10 mouse cellular contexts compared by ENCODE assay signal in genomic region chr12:107812549-107813335, GRCm38 (mm10).
DNase-seq lines count a peak whose midpoint lies in the region; ATAC-seq and TF ChIP-seq lines count a peak whose summit lies in the region.
"Had no signal": no experiment of that assay in that cellular context is flagged by ENCODE, and none has a peak within 500 bp of the region (broad histone marks: within the 10 kb centered on the region; RNA-seq: fewer than 3 reads in every experiment).

No protein-coding gene starts in this region.

- H3K4me2 ChIP-seq in lung, embryonic 15.5 days = no peak overlapping the region
- H3K4me2 ChIP-seq in neural tube, embryonic 15.5 days = no peak overlapping the region
- H3K4me2 ChIP-seq: midbrain, embryonic 12.5 days had no signal

- DNase-seq in adrenal gland, adult 8-10 months = peak; percentile 38
- no peak for DNase-seq in adrenal gland, adult 18-20 months (ENCODE audit: low spot score in 2 of 2)
- DNase-seq in lung, adult 2 months = no peak
- no peak for DNase-seq in testis, postnatal 14 days (ENCODE audit: low spot score)
- DNase-seq in liver = no peak
- DNase-seq: kidney, postnatal 25 days had no signal

- WGBS in lung, embryonic 15.5 days = 59% methylated on average over 14 of the region's 14 CpGs
- WGBS in lung, adult 2 months = 55% methylated on average over 14 of the region's 14 CpGs
- 52% methylated on average over 14 of the region's 14 CpGs for WGBS in neural tube, embryonic 15.5 days

- H3K4me1 ChIP-seq in lung, embryonic 15.5 days = peaks cover 8% of the 10 kb centered on the region
- no peaks in the 10 kb centered on the region for H3K4me1 ChIP-seq in lung, adult 2 months (ENCODE audit: control insufficient read depth, insufficient read depth, low read length)
- peaks cover 7% of the 10 kb centered on the region for H3K4me1 ChIP-seq in embryonic fibroblast, embryonic 13.5 days (ENCODE audit: control insufficient read depth, insufficient read depth, low read length)
- H3K4me1 ChIP-seq in neural tube, embryonic 15.5 days = peaks cover 14% of the 10 kb centered on the region

- no peak overlapping the region for H3K4me3 ChIP-seq in lung, embryonic 15.5 days
- H3K4me3 ChIP-seq in lung, adult 2 months (replicated peaks; ENCODE audit: extremely low read depth, low read depth, low read length) = no peak overlapping the region
- H3K4me3 ChIP-seq in embryonic fibroblast, embryonic 13.5 days (ENCODE audit: insufficient read depth, low read length) = no peak overlapping the region
- no peak overlapping the region for H3K4me3 ChIP-seq in neural tube, embryonic 15.5 days (replicated peaks)
- H3K4me3 ChIP-seq: midbrain, embryonic 12.5 days had no signal

- TF ChIP-seq POLR2A in lung, adult 2 months (IDR thresholded peaks at IDR 0.05; ENCODE audit: borderline replicate concordance, extremely low read depth, low read depth, low read length) = no peak
- TF ChIP-seq POLR2A in embryonic fibroblast, embryonic 13.5 days (IDR thresholded peaks at IDR 0.05; ENCODE audit: low read depth, low read length) = no peak

- H3K9ac ChIP-seq in lung, embryonic 15.5 days = no peak overlapping the region
- no peak overlapping the region for H3K9ac ChIP-seq in neural tube, embryonic 15.5 days (replicated peaks)
- H3K9ac ChIP-seq: midbrain, embryonic 12.5 days had no signal

- H3K27ac ChIP-seq in lung, embryonic 15.5 days = 0 out of 2 replicates have a peak overlapping the region, but pooled peaks have one; percentile 34
- peak overlapping the region; percentile 31; the same call in 1 of the 2 replicates for H3K27ac ChIP-seq in embryonic fibroblast, embryonic 13.5 days (ENCODE audit: insufficient read depth, low read length)
- H3K27ac ChIP-seq in neural tube, embryonic 15.5 days (replicated peaks) = peak overlapping the region; percentile 18; the same call in 1 of the 2 replicates
- H3K27ac ChIP-seq: midbrain, embryonic 12.5 days had no signal

- no peaks in the 10 kb centered on the region for H3K36me3 ChIP-seq in lung, embryonic 15.5 days
- H3K36me3 ChIP-seq in neural tube, embryonic 15.5 days = no peaks in the 10 kb centered on the region
- H3K36me3 ChIP-seq: midbrain, embryonic 12.5 days had no signal

- 0 out of 2 replicates have a peak, but pooled peaks have one; percentile 35 for ATAC-seq in lung, embryonic 15.5 days (ENCODE audit: borderline replicate concordance, extremely low read depth, low FRiP score, low TSS enrichment)
- no peak for ATAC-seq in neural tube, embryonic 15.5 days (ENCODE audit: low FRiP score)

- no peaks in the 10 kb centered on the region for H3K9me3 ChIP-seq in lung, embryonic 15.5 days
- no peaks in the 10 kb centered on the region for H3K9me3 ChIP-seq in neural tube, embryonic 15.5 days (replicated peaks)
- H3K9me3 ChIP-seq: midbrain, embryonic 12.5 days had no signal

- TF ChIP-seq CTCF in lung, adult 2 months (IDR thresholded peaks at IDR 0.05; ENCODE audit: insufficient read depth, low read length) = no peak
- no peak for TF ChIP-seq CTCF in embryonic fibroblast, embryonic 13.5 days (IDR thresholded peaks at IDR 0.05; ENCODE audit: borderline replicate concordance, insufficient read depth, low read length)

- peaks cover 10% of the 10 kb centered on the region; the same call in 1 of the 2 replicates for H3K27me3 ChIP-seq in lung, embryonic 15.5 days
- H3K27me3 ChIP-seq in neural tube, embryonic 15.5 days (replicated peaks) = no peaks in the 10 kb centered on the region
